Mouse (Mus musculus): Measurements from ENCODE around the gene Zyx. TPM values are rescaled to one million over a fixed set of nuclear protein-coding genes. Genes with fewer than 3 reads are reported as not detected.

Zyx gene
- total and polyA plus RNA-seq, 2 experiments from 2014 or later = 62.7 to 71.7 TPM

DNA sequence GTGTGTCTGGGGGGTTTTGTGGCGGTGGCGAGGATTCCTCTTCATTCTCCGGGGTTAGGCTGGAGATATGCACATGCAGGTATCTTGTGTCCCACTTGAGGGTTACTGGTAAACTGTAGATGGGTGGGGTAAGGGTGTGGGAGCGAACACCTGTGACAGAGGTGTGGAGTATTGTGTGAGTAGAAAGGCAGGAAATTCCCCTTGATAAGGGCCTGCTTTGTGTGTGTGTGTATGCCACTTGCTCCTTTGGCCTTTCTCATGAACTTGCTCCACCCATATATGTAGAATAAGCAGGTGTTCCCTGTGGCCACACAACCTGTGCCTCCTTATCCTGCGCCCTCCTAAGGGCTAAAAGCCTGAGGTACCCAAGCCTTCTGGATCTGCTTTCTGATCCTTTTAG is 7.5 kb downstream of the Zyx start:
- WGBS = 95% methylated on average over 5 of the region's 5 CpGs

DNA sequence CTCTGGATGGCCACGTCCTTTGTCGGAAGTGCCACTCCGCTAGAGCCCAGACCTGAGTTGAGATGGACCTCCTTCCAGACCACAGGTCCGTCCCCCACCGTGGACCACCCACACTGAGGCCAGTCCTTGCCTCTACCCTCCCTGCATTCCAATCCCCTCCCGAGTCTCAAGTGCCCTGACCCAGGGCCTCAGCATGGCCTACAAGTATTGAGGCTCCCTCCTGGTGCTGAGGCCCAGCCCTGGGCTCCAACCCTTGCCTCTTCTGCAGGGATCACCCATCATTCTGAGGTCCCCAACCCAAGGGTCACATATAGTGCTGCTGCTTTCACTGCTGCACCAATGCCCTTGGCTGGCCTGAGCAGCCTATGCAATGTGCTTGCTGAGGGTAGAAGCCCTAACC is 8.5 kb downstream of the Zyx start:
- WGBS = 64% methylated on average over 6 of the region's 6 CpGs
- H3K36me3 ChIP-seq (ENCODE audit: insufficient read depth, low read length) = peaks cover 36% of the 10 kb centered on the region
- no peak for TF ChIP-seq CTCF (IDR thresholded peaks at IDR 0.05)

More for the DNA sequence above, 7.5 kb downstream of the Zyx start:
- ATAC-seq (ENCODE audit: low FRiP score) (no peak), DNase-seq (ENCODE audit: low spot score) (no peak)
- H3K36me3 ChIP-seq (ENCODE audit: insufficient read depth, low read length) = peaks cover 36% of the 10 kb centered on the region
- H3K4me1 ChIP-seq (ENCODE audit: insufficient read depth, low read length) = peaks cover 9% of the 10 kb centered on the region; the same call in 1 of the 2 replicates
- no peak overlapping the region for H3K9ac ChIP-seq (replicated peaks; ENCODE audit: low read length, poor library complexity, severe bottlenecking)
- H3K9me3 ChIP-seq (ENCODE audit: low read length) = no peaks in the 10 kb centered on the region
- no peak overlapping the region for H3K4me3 ChIP-seq (ENCODE audit: low read depth, low read length)
- no peaks in the 10 kb centered on the region for H3K27me3 ChIP-seq (ENCODE audit: insufficient read depth, low read length)
- H3K27ac ChIP-seq (ENCODE audit: low read depth, low read length) = no peak overlapping the region
- H3K4me2 ChIP-seq (ENCODE audit: low read depth, low read length, poor library complexity, severe bottlenecking) = no peak overlapping the region
- TF ChIP-seq CTCF (IDR thresholded peaks at IDR 0.05) = no peak

DNA sequence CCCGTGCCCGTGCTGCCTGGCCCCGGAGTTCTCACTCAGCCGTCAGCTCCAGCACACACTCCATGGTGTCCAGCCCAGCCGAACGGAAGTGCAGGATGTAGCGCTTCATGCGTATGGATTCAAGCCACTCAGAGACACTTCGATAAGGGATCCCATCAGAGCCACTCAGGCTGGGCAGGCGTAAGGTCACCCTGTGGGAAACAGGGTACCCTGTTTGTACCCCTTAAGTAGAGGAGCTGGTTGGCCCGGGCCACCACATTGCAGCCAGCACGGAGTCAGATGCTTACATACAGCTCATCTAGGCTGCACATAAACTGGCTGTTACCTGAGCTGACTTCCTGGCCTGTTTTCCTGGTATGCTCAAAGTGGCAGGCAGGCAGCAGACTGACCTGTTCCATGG is 9.5 kb downstream of the Zyx start:
- Histone ChIP-seq H3K36me3 (ENCODE audit: insufficient read depth, low read length) (peaks cover 36% of the 10 kb centered on the region), H3K9ac (replicated peaks; ENCODE audit: low read length, poor library complexity, severe bottlenecking) (no peak overlapping the region), H3K27ac (ENCODE audit: low read depth, low read length) (no peak overlapping the region), H3K4me3 (ENCODE audit: low read depth, low read length) (no peak overlapping the region), H3K4me1 (ENCODE audit: insufficient read depth, low read length) (0 out of 2 replicates have a peak, but pooled peaks cover 2% of the 10 kb centered on the region), H3K9me3 (ENCODE audit: low read length) (no peaks in the 10 kb centered on the region), H3K27me3 (ENCODE audit: insufficient read depth, low read length) (no peaks in the 10 kb centered on the region), H3K4me2 (ENCODE audit: low read depth, low read length, poor library complexity, severe bottlenecking) (no peak overlapping the region)
- ATAC-seq (ENCODE audit: low FRiP score) (no peak), DNase-seq (ENCODE audit: low spot score) (no peak)
- 94% methylated on average over 12 of the region's 12 CpGs for WGBS
- TF ChIP-seq CTCF (IDR thresholded peaks at IDR 0.05) = no peak

More for the DNA sequence above, 8.5 kb downstream of the Zyx start:
- no peak overlapping the region for H3K9ac ChIP-seq (replicated peaks; ENCODE audit: low read length, poor library complexity, severe bottlenecking)
- H3K4me1 ChIP-seq (ENCODE audit: insufficient read depth, low read length) = 0 out of 2 replicates have a peak, but pooled peaks cover 6% of the 10 kb centered on the region
- DNase-seq (ENCODE audit: low spot score) = no peak
- H3K4me3 ChIP-seq (ENCODE audit: low read depth, low read length) = no peak overlapping the region
- H3K9me3 ChIP-seq (ENCODE audit: low read length) = no peaks in the 10 kb centered on the region
- no peak overlapping the region for H3K27ac ChIP-seq (ENCODE audit: low read depth, low read length)
- ATAC-seq (ENCODE audit: low FRiP score) = no peak
- H3K27me3 ChIP-seq (ENCODE audit: insufficient read depth, low read length) = no peaks in the 10 kb centered on the region
- no peak overlapping the region for H3K4me2 ChIP-seq (ENCODE audit: low read depth, low read length, poor library complexity, severe bottlenecking)

DNA sequence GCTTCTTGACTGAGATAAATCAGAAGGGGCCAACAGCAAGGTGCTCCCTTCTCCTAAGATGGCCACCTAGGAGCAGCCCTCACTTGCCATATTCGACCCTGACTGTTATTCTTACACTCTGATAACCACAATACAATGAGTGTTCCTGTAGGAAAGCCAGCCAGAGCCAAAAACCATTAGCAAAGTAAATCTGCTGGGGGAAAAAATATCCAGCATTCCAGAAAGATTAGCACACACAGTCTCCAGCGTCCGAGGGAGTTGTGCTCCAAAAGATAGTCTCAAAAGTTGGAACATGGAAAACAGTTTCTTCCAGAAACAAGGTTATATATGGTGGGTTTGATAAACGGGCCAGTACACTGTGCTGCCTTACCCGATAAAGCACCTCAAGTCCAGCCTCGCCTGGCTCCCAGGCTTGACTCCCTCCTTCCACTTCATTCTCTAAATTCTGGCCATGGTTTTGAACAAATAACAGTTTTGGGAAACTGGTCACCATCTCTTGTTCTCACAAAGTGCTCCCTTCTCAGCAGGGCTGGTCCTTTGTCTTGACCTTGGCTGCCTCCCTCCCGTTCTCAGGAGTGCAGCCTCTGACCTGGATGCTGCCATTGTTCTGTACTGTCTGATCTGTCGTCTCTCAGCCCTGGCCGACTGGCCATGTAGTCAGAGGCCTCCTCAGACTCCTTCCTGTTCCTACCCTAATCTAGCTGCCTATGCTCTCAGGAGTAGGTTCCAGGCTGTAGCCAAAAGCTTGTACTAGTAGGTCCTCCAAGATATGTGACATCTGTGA is 10.1 kb downstream of the Zyx start:
- Histone ChIP-seq H3K27me3 (ENCODE audit: insufficient read depth, low read length) (no peaks in the 10 kb centered on the region), H3K4me2 (ENCODE audit: low read depth, low read length, poor library complexity, severe bottlenecking) (no peak overlapping the region), H3K4me1 (ENCODE audit: insufficient read depth, low read length) (0 out of 2 replicates have a peak, but pooled peaks cover 2% of the 10 kb centered on the region), H3K9me3 (ENCODE audit: low read length) (no peaks in the 10 kb centered on the region), H3K36me3 (ENCODE audit: insufficient read depth, low read length) (peaks cover 36% of the 10 kb centered on the region), H3K4me3 (ENCODE audit: low read depth, low read length) (no peak overlapping the region), H3K27ac (ENCODE audit: low read depth, low read length) (no peak overlapping the region), H3K9ac (replicated peaks; ENCODE audit: low read length, poor library complexity, severe bottlenecking) (no peak overlapping the region)
- no peak for DNase-seq (ENCODE audit: low spot score)
- WGBS = 71% methylated on average over 9 of the region's 9 CpGs
- no peak for ATAC-seq (ENCODE audit: low FRiP score)
- TF ChIP-seq CTCF (IDR thresholded peaks at IDR 0.05) = no peak

DNA sequence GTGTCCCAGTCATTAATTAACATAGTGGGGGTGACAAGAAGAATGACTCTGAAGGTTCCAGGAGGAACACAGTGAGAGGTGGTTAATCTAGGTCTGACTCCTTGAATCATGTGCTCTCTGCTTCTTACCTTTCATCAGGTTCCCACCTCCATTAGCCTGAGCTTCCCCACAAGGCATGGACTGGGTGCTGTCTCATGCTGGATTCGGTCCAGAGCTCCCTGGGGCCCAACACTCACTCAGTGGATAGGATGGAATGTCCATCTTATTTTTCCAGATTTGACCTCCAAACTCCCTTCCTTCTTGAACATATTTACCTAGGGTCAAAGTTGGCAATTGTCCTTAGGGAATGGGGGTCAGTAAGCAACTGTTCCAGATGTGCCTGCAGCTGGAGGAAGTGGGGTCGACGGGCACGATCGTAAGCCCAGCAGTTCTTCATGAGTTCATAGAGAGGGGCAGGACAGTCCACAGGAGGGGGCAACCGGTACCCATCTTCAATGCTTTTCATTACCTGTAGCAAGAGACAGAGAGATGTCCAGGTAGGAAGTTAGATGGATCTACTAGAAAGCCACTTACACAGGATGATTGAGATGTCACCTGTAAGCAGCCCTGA is 10.9 kb downstream of the Zyx start:
- no peaks in the 10 kb centered on the region for H3K9me3 ChIP-seq (ENCODE audit: low read length)
- no peak overlapping the region for H3K4me3 ChIP-seq (ENCODE audit: low read depth, low read length)
- TF ChIP-seq CTCF (IDR thresholded peaks at IDR 0.05) = no peak
- no peak overlapping the region for H3K27ac ChIP-seq (ENCODE audit: low read depth, low read length)
- DNase-seq (ENCODE audit: low spot score) (no peak), ATAC-seq (ENCODE audit: low FRiP score) (no peak)
- no peak overlapping the region for H3K4me2 ChIP-seq (ENCODE audit: low read depth, low read length, poor library complexity, severe bottlenecking)
- H3K9ac ChIP-seq (replicated peaks; ENCODE audit: low read length, poor library complexity, severe bottlenecking) = no peak overlapping the region
- 0 out of 2 replicates have a peak, but pooled peaks cover 2% of the 10 kb centered on the region for H3K4me1 ChIP-seq (ENCODE audit: insufficient read depth, low read length)
- no peaks in the 10 kb centered on the region for H3K27me3 ChIP-seq (ENCODE audit: insufficient read depth, low read length)
- peaks cover 36% of the 10 kb centered on the region for H3K36me3 ChIP-seq (ENCODE audit: insufficient read depth, low read length)
- 92% methylated on average over 6 of the region's 6 CpGs for WGBS
